Mouse (Mus musculus) neural tube, embryonic 15.5 days (tissue): ENCODE results near the gene Olfr2. TPM values are rescaled to one million over a fixed set of nuclear protein-coding genes. Genes with fewer than 3 reads are reported as not detected.

Experiments
- ATAC-seq: fragments of 200-750 bp; cut with Nextera tagmentation; 2 replicates; pipeline ENCODE4 v1.8.0; 2017; ENCODE audit warnings: mild to moderate bottlenecking, moderate TSS enrichment, moderate library complexity; ENCODE audit not compliant: low FRiP score
- H3K27ac ChIP-seq: fragments of 300-500 bp; sonication (generic); replicated peaks from 2 replicates; pipeline ENCODE4 v1.5.1; 2015; ENCODE audit warnings: mild to moderate bottlenecking, inconsistent platforms
- H3K27me3 ChIP-seq: fragments of 300-500 bp; sonication (generic); replicated peaks from 2 replicates; pipeline ENCODE4 v1.6.1; 2015; ENCODE audit warnings: inconsistent platforms
- H3K36me3 ChIP-seq: fragments of 300-500 bp; sonication (generic); 2 replicates; pipeline ENCODE4 v1.6.1; 2015; ENCODE audit warnings: inconsistent platforms
- H3K4me1 ChIP-seq: fragments of 300-500 bp; sonication (generic); 2 replicates; pipeline ENCODE4 v1.6.1; 2015; ENCODE audit warnings: inconsistent platforms
- H3K4me2 ChIP-seq: fragments of 300-500 bp; sonication (generic); 2 replicates; pipeline ENCODE4 v1.6.1; 2015; ENCODE audit warnings: inconsistent platforms, mild to moderate bottlenecking, moderate library complexity
- H3K4me3 ChIP-seq: fragments of 300-500 bp; sonication (generic); replicated peaks from 2 replicates; pipeline ENCODE4 v1.5.1; 2015; ENCODE audit warnings: mild to moderate bottlenecking, inconsistent platforms
- H3K9ac ChIP-seq: fragments of 300-500 bp; sonication (generic); replicated peaks from 2 replicates; pipeline ENCODE4 v1.6.1; 2015; ENCODE audit warnings: mild to moderate bottlenecking, inconsistent platforms
- H3K9me3 ChIP-seq: fragments of 300-500 bp; sonication (generic); replicated peaks from 2 replicates; pipeline ENCODE4 v1.6.1; 2016; ENCODE audit warnings: inconsistent platforms
- WGBS: fragments of 180-500 bp; shearing (Covaris S2); methylation state at CpG from one replicate; pipeline ENCODE4 v1.1.7; 2015; ENCODE audit warnings: mixed read lengths; 5-methylcytosine and 5-hydroxymethylcytosine counted together
- polyA plus RNA-seq: library from polyadenylated mRNA; unstranded; fragments of >200 nt; fragmentation: Nextera tagmentation; extraction: Ambion mirVana; gene quantifications from 2 replicates; pipeline ENCODE4 v1.2.1, GENCODE M21; 2015

Gene Olfr2
- polyA plus RNA-seq, 1 experiment from 2014 or later = not detected

- Histone ChIP-seq H3K9ac (no peak within 1 kb of the TSS), H3K27me3 (no peaks in the 10 kb centered on the region), H3K4me3 (no peak within 1 kb of the TSS), H3K4me1 (no peaks in the 10 kb centered on the region), H3K9me3 (no peaks in the 10 kb centered on the region), H3K4me2 (no peak within 1 kb of the TSS), H3K36me3 (no peaks in the 10 kb centered on the region), H3K27ac (no peak within 1 kb of the TSS)
- no peak for ATAC-seq
- WGBS = 75% methylated on average over 1 of the region's 1 CpGs
These were observed 42.0 kb downstream of the Olfr2 start, which contains the start of gene Olfr6 for GRCm38 (mm10) chr7:106963837-106964236. Gene Olfr6 (minus strand): TSS chr7:106963937.

GRCm38 (mm10) chr7:106948212-106948611 lies 57.7 kb downstream of the Olfr2 start, which contains the start of gene Olfr710:
Gene Olfr710 (minus strand): TSS chr7:106948312.
- H3K4me1 ChIP-seq = no peaks in the 10 kb centered on the region
- no peak within 1 kb of the TSS for H3K27ac ChIP-seq
- no peak within 1 kb of the TSS for H3K4me3 ChIP-seq
- no peak for ATAC-seq
- 74% methylated on average over 3 of the region's 3 CpGs for WGBS
- H3K9ac ChIP-seq = no peak within 1 kb of the TSS
- H3K9me3 ChIP-seq = no peaks in the 10 kb centered on the region
- H3K27me3 ChIP-seq = no peaks in the 10 kb centered on the region
- no peaks in the 10 kb centered on the region for H3K36me3 ChIP-seq
- H3K4me2 ChIP-seq = no peak within 1 kb of the TSS

Other genes starting within 250 kb of the Olfr2 start
- gene Olfr699, start 212.9 kb downstream of the Olfr2 start, polyA plus RNA-seq = not detected in 2 replicates
- gene Olfr700, start 197.2 kb downstream of the Olfr2 start, polyA plus RNA-seq = 0.22 TPM in 1 of 2 replicates, not detected in the other
- not detected in 2 replicates for gene Olfr701, start 191.9 kb downstream of the Olfr2 start, polyA plus RNA-seq
- not detected in 2 replicates for gene Olfr702, start 172.2 kb downstream of the Olfr2 start, polyA plus RNA-seq
- not detected in 2 replicates for gene Olfr703, start 162.7 kb downstream of the Olfr2 start, polyA plus RNA-seq
- gene Olfr704, start 142.9 kb downstream of the Olfr2 start, polyA plus RNA-seq = not detected in 2 replicates
- gene Olfr705, start 129.2 kb downstream of the Olfr2 start, polyA plus RNA-seq = not detected in 2 replicates
- not detected in 2 replicates for gene Olfr706, start 117.9 kb downstream of the Olfr2 start, polyA plus RNA-seq
- gene Olfr707, start 104.8 kb downstream of the Olfr2 start, polyA plus RNA-seq = not detected in 2 replicates
- not detected in 2 replicates for gene Olfr1532-ps1, start 98.1 kb downstream of the Olfr2 start, polyA plus RNA-seq
- not detected in 2 replicates for gene Olfr709-ps1, start 73.9 kb downstream of the Olfr2 start, polyA plus RNA-seq
- gene Olfr710, start 57.8 kb downstream of the Olfr2 start, polyA plus RNA-seq = not detected in 2 replicates
- gene Olfr6, start 42.1 kb downstream of the Olfr2 start, polyA plus RNA-seq = not detected in 2 replicates
- not detected in 2 replicates for gene Olfr711, start 30.6 kb downstream of the Olfr2 start, polyA plus RNA-seq
- not detected in 2 replicates for gene Olfr713, start 25.1 kb upstream of the Olfr2 start, polyA plus RNA-seq
- gene Olfr714, start 64.9 kb upstream of the Olfr2 start, polyA plus RNA-seq = not detected in 2 replicates
- gene Olfr17, start 87.1 kb upstream of the Olfr2 start, polyA plus RNA-seq = not detected in 2 replicates
- not detected in 2 replicates for gene Olfr715b, start 104.3 kb upstream of the Olfr2 start, polyA plus RNA-seq
- not detected in 2 replicates for gene Olfr715, start 125.0 kb upstream of the Olfr2 start, polyA plus RNA-seq
- gene Olfr716, start 132.3 kb upstream of the Olfr2 start, polyA plus RNA-seq = not detected in 2 replicates
- not detected in 2 replicates for gene Nlrp14, start 160.9 kb upstream of the Olfr2 start, polyA plus RNA-seq
- not detected in 2 replicates for gene Rbmxl2, start 203.4 kb upstream of the Olfr2 start, polyA plus RNA-seq